In the genomic region with DNA sequence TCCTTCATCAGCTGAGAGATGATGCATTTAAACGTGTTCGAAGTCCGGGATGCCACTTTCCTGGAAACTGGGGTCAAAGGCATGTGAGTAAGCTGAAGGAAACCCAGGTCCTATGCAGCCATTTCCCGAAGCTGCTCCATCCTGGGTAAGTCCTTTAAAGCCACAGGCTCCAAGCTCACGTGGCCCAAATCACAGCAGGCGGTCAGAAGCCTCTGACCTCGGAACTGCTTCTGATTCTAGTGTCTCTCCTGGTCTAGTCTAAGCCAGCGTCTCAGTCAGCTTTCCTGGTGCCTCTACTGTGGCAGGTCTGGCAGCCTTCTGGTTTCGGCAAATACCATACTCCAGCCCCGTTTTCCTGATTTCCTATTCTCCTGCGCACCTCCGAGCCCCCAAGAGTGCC, we compare ENCODE assay signal across 10 mouse cellular contexts. TPM values are rescaled to one million over a fixed set of nuclear protein-coding genes. Genes with fewer than 3 reads are reported as not detected.
DNase-seq lines count a peak whose midpoint lies in the region; ATAC-seq lines count a peak whose summit lies in the region.
"Had no signal": no experiment of that assay in that cellular context is flagged by ENCODE, and none has a peak within 500 bp of the region (broad histone marks: within the 10 kb centered on the region; RNA-seq: fewer than 3 reads in every experiment).

No protein-coding gene starts in this region.

- WGBS in neural tube, embryonic 12.5 days: 22% methylated on average over 12 of the region's 12 CpGs
- WGBS in limb, embryonic 12.5 days: 16% methylated on average over 12 of the region's 12 CpGs

- DNase-seq in cerebellum, postnatal 10 days: peak; percentile 19 to 26
- no peak for DNase-seq in cerebellum, adult 11-12 months
- DNase-seq in neural tube, embryonic 10.5 days (ENCODE audit: extremely low spot score, low spot score): no peak
- DNase-seq in gastrocnemius, postnatal 10 days: no peak
- no peak for DNase-seq in adrenal gland, postnatal 25 days
- DNase-seq in right cerebral cortex, postnatal 36 days (ENCODE audit: low spot score in 2 of 2): no peak
- DNase-seq: kidney, postnatal 36 days had no signal

- no peaks in the 10 kb centered on the region for H3K27me3 ChIP-seq in neural tube, embryonic 12.5 days (replicated peaks)
- peaks cover 23% of the 10 kb centered on the region for H3K27me3 ChIP-seq in limb, embryonic 12.5 days
- H3K27me3 ChIP-seq: Patski had no signal

- peak overlapping the region; percentile 22; the same call in 1 of the 2 replicates for H3K4me2 ChIP-seq in neural tube, embryonic 12.5 days (replicated peaks)
- 0 out of 2 replicates have a peak overlapping the region, but pooled peaks have one; percentile 21 for H3K4me2 ChIP-seq in limb, embryonic 12.5 days

- peaks cover 3% of the 10 kb centered on the region; the same call in 1 of the 2 replicates for H3K4me1 ChIP-seq in neural tube, embryonic 12.5 days
- H3K4me1 ChIP-seq in limb, embryonic 12.5 days (replicated peaks): no peaks in the 10 kb centered on the region; the same call in 1 of the 2 replicates

- no peaks in the 10 kb centered on the region for H3K9me3 ChIP-seq in neural tube, embryonic 12.5 days
- H3K9me3 ChIP-seq in limb, embryonic 12.5 days: no peaks in the 10 kb centered on the region

- no peak for ATAC-seq in neural tube, embryonic 12.5 days (ENCODE audit: low FRiP score, low read depth)
- no peak for ATAC-seq in limb, embryonic 12.5 days (ENCODE audit: insufficient number of reproducible peaks, insufficient read depth, low FRiP score, low TSS enrichment, low read depth)
- ATAC-seq: Patski had no signal

- no peaks in the 10 kb centered on the region for H3K36me3 ChIP-seq in neural tube, embryonic 12.5 days
- H3K36me3 ChIP-seq in limb, embryonic 12.5 days: 0 out of 2 replicates have a peak, but pooled peaks cover 5% of the 10 kb centered on the region

- no peak overlapping the region for H3K4me3 ChIP-seq in neural tube, embryonic 12.5 days
- H3K4me3 ChIP-seq in limb, embryonic 12.5 days (replicated peaks): no peak overlapping the region

- H3K9ac ChIP-seq in neural tube, embryonic 12.5 days: no peak overlapping the region
- H3K9ac ChIP-seq in limb, embryonic 12.5 days (replicated peaks): no peak overlapping the region

- no peak overlapping the region for H3K27ac ChIP-seq in neural tube, embryonic 12.5 days
- H3K27ac ChIP-seq in limb, embryonic 12.5 days: no peak overlapping the region

RNA-seq across cellular contexts. Expression of a gene that starts 19.2 kb away (rescaled TPM):
- 3.3 and 4.3 TPM in 2 replicates for polyA plus RNA-seq in neural tube, embryonic 12.5 days (2016; fragmentation: Nextera tagmentation; extraction: Ambion mirVana)
- 6.0 and 6.8 TPM in 2 replicates for polyA plus RNA-seq in limb, embryonic 12.5 days (2016; fragmentation: Nextera tagmentation; extraction: Ambion mirVana)
- 1 to 10 TPM; 3.8 to 6.3 TPM for total RNA-seq in gastrocnemius, postnatal 10 days (2021)
- total RNA-seq in adrenal gland, postnatal 25 days (2021): 24.4 and 34.1 TPM in 2 replicates

RNA-seq across cellular contexts. Expression of a gene that starts 48.9 kb away (rescaled TPM):
- 23.0 and 24.0 TPM in 2 replicates for polyA plus RNA-seq in neural tube, embryonic 12.5 days (2016; fragmentation: Nextera tagmentation; extraction: Ambion mirVana)
- 26.4 and 34.4 TPM in 2 replicates for polyA plus RNA-seq in limb, embryonic 12.5 days (2016; fragmentation: Nextera tagmentation; extraction: Ambion mirVana)
- total RNA-seq in gastrocnemius, postnatal 10 days (2021): 10 to 100 TPM; 46.8 to 64.0 TPM
- 47.8 and 54.6 TPM in 2 replicates for total RNA-seq in adrenal gland, postnatal 25 days (2021)

RNA-seq across cellular contexts. Expression of a gene that starts 49.2 kb away (rescaled TPM):
- polyA plus RNA-seq in neural tube, embryonic 12.5 days (2016; fragmentation: Nextera tagmentation; extraction: Ambion mirVana): 43.2 and 43.4 TPM in 2 replicates
- 57.4 and 58.4 TPM in 2 replicates for polyA plus RNA-seq in limb, embryonic 12.5 days (2016; fragmentation: Nextera tagmentation; extraction: Ambion mirVana)
- 10 to 100 TPM; 13.1 to 15.9 TPM for total RNA-seq in gastrocnemius, postnatal 10 days (2021)
- 32.9 and 33.2 TPM in 2 replicates for total RNA-seq in adrenal gland, postnatal 25 days (2021)

RNA-seq across cellular contexts. Expression of a gene that starts 58.8 kb away (rescaled TPM):
- polyA plus RNA-seq in neural tube, embryonic 12.5 days (2016; fragmentation: Nextera tagmentation; extraction: Ambion mirVana): 287 and 291 TPM in 2 replicates
- polyA plus RNA-seq in limb, embryonic 12.5 days (2016; fragmentation: Nextera tagmentation; extraction: Ambion mirVana): 291 and 294 TPM in 2 replicates
- total RNA-seq in gastrocnemius, postnatal 10 days (2021): 100 to 1,000 TPM; 196 to 243 TPM
- 177 and 194 TPM in 2 replicates for total RNA-seq in adrenal gland, postnatal 25 days (2021)

Comparison
In these comparisons a context has a peak if more than half of its experiments do, and no peak if none do; other contexts are left out.
1. DNase-seq: peak in cerebellum, postnatal 10 days (2 of 2); none in cerebellum, adult 11-12 months (single experiment), neural tube, embryonic 10.5 days (single experiment), gastrocnemius, postnatal 10 days (single experiment), adrenal gland, postnatal 25 days (single experiment) and right cerebral cortex, postnatal 36 days (0 of 2).